Mouse (Mus musculus): Measurements from ENCODE around the gene Foxp1. TPM values are rescaled to one million over a fixed set of nuclear protein-coding genes. Genes with fewer than 3 reads are reported as not detected.

The Foxp1 gene
- polyA plus RNA-seq, 1 experiment from 2014 or later = 66.8 TPM

GRCm38 (mm10) chr6:99073303-99074271 is 448.9 kb downstream of the Foxp1 start:
- H3K4me3 ChIP-seq = no peak overlapping the region
- ATAC-seq (replicated peaks; ENCODE audit: insufficient number of reproducible peaks, insufficient read depth, low FRiP score, low read depth) = no peak
- H3K36me3 ChIP-seq = peaks cover 26% of the 10 kb centered on the region
- H3K4me2 ChIP-seq = no peak overlapping the region
- no peaks in the 10 kb centered on the region; the same call in 1 of the 2 replicates for H3K9me3 ChIP-seq (replicated peaks)
- H3K27me3 ChIP-seq = no peaks in the 10 kb centered on the region
- no peak overlapping the region for H3K9ac ChIP-seq
- H3K27ac ChIP-seq = no peak overlapping the region
- 90% methylated on average over 9 of the region's 9 CpGs for WGBS
- H3K4me1 ChIP-seq (replicated peaks) = no peaks in the 10 kb centered on the region

GRCm38 (mm10) chr6:99070710-99071109 is 451.8 kb downstream of the Foxp1 start:
- Histone ChIP-seq H3K9ac (no peak overlapping the region), H3K9me3 (replicated peaks) (no peaks in the 10 kb centered on the region; the same call in 1 of the 2 replicates), H3K4me1 (replicated peaks) (peaks cover 12% of the 10 kb centered on the region), H3K27me3 (no peaks in the 10 kb centered on the region), H3K36me3 (peaks cover 24% of the 10 kb centered on the region), H3K4me2 (no peak overlapping the region), H3K27ac (no peak overlapping the region), H3K4me3 (no peak overlapping the region)
- ATAC-seq (replicated peaks; ENCODE audit: insufficient number of reproducible peaks, insufficient read depth, low FRiP score, low read depth) = no peak
- WGBS = 62% methylated on average over 5 of the region's 5 CpGs

GRCm38 (mm10) chr6:99069726-99070125 is 452.8 kb downstream of the Foxp1 start:
- no peak overlapping the region for H3K4me3 ChIP-seq
- WGBS = 95% methylated on average over 1 of the region's 1 CpGs
- ATAC-seq (replicated peaks; ENCODE audit: insufficient number of reproducible peaks, insufficient read depth, low FRiP score, low read depth) = no peak
- H3K9me3 ChIP-seq (replicated peaks) = no peaks in the 10 kb centered on the region; the same call in 1 of the 2 replicates
- peaks cover 15% of the 10 kb centered on the region for H3K36me3 ChIP-seq
- peaks cover 19% of the 10 kb centered on the region for H3K4me1 ChIP-seq (replicated peaks)
- H3K27ac ChIP-seq = no peak overlapping the region
- no peak overlapping the region for H3K4me2 ChIP-seq
- no peaks in the 10 kb centered on the region for H3K27me3 ChIP-seq
- H3K9ac ChIP-seq = no peak overlapping the region

- ATAC-seq (replicated peaks; ENCODE audit: insufficient number of reproducible peaks, insufficient read depth, low FRiP score, low read depth) = peak; percentile 85
- H3K4me1 ChIP-seq (replicated peaks) = peaks cover 35% of the 10 kb centered on the region
- H3K9me3 ChIP-seq (replicated peaks) = no peaks in the 10 kb centered on the region
- H3K36me3 ChIP-seq = peaks cover 7% of the 10 kb centered on the region; the same call in 1 of the 2 replicates
- peak overlapping the region; percentile 62 for H3K27ac ChIP-seq
- H3K4me2 ChIP-seq = no peak overlapping the region
- H3K9ac ChIP-seq = no peak overlapping the region
- 41% methylated on average over 9 of the region's 9 CpGs for WGBS
- H3K4me3 ChIP-seq = no peak overlapping the region
- H3K27me3 ChIP-seq = no peaks in the 10 kb centered on the region
These were observed 456.8 kb downstream of the Foxp1 start for GRCm38 (mm10) chr6:99065569-99066353.

GRCm38 (mm10) chr6:99063982-99064484 is 458.5 kb downstream of the Foxp1 start:
- Histone ChIP-seq H3K27ac (peak overlapping the region; percentile 24), H3K27me3 (no peaks in the 10 kb centered on the region), H3K4me1 (replicated peaks) (peaks cover 35% of the 10 kb centered on the region), H3K36me3 (no peaks in the 10 kb centered on the region), H3K9ac (no peak overlapping the region), H3K4me2 (no peak overlapping the region), H3K4me3 (no peak overlapping the region), H3K9me3 (replicated peaks) (no peaks in the 10 kb centered on the region)
- ATAC-seq (replicated peaks; ENCODE audit: insufficient number of reproducible peaks, insufficient read depth, low FRiP score, low read depth) = no peak
- WGBS = 72% methylated on average over 10 of the region's 10 CpGs

GRCm38 (mm10) chr6:99062931-99063330 is 459.6 kb downstream of the Foxp1 start:
- H3K4me3 ChIP-seq = no peak overlapping the region
- WGBS = 72% methylated on average over 8 of the region's 8 CpGs
- H3K4me1 ChIP-seq (replicated peaks) = peaks cover 43% of the 10 kb centered on the region
- ATAC-seq (replicated peaks; ENCODE audit: insufficient number of reproducible peaks, insufficient read depth, low FRiP score, low read depth) = no peak
- H3K9me3 ChIP-seq (replicated peaks) = no peaks in the 10 kb centered on the region
- H3K36me3 ChIP-seq = no peaks in the 10 kb centered on the region
- H3K4me2 ChIP-seq = no peak overlapping the region
- H3K9ac ChIP-seq = no peak overlapping the region
- no peak overlapping the region for H3K27ac ChIP-seq
- H3K27me3 ChIP-seq = no peaks in the 10 kb centered on the region

- no peaks in the 10 kb centered on the region for H3K36me3 ChIP-seq
- peaks cover 21% of the 10 kb centered on the region for H3K4me1 ChIP-seq (replicated peaks)
- H3K9me3 ChIP-seq (replicated peaks) = no peaks in the 10 kb centered on the region
- H3K4me2 ChIP-seq = no peak overlapping the region
- no peaks in the 10 kb centered on the region for H3K27me3 ChIP-seq
- no peak overlapping the region for H3K4me3 ChIP-seq
- H3K9ac ChIP-seq = no peak overlapping the region
- 31% methylated on average over 3 of the region's 3 CpGs for WGBS
- no peak; the same call in 1 of the 2 replicates for ATAC-seq (replicated peaks; ENCODE audit: insufficient number of reproducible peaks, insufficient read depth, low FRiP score, low read depth)
- no peak overlapping the region for H3K27ac ChIP-seq
These were observed 463.8 kb downstream of the Foxp1 start for GRCm38 (mm10) chr6:99058688-99059087.

GRCm38 (mm10) chr6:99057113-99057553 is 465.4 kb downstream of the Foxp1 start:
- peaks cover 9% of the 10 kb centered on the region for H3K4me1 ChIP-seq (replicated peaks)
- H3K27me3 ChIP-seq = no peaks in the 10 kb centered on the region
- no peak overlapping the region for H3K4me2 ChIP-seq
- 82% methylated on average over 4 of the region's 4 CpGs for WGBS
- H3K9ac ChIP-seq = no peak overlapping the region
- no peaks in the 10 kb centered on the region for H3K36me3 ChIP-seq
- no peak for ATAC-seq (replicated peaks; ENCODE audit: insufficient number of reproducible peaks, insufficient read depth, low FRiP score, low read depth)
- no peak overlapping the region for H3K4me3 ChIP-seq
- no peak overlapping the region for H3K27ac ChIP-seq
- H3K9me3 ChIP-seq (replicated peaks) = no peaks in the 10 kb centered on the region

- H3K9me3 ChIP-seq (replicated peaks) = no peaks in the 10 kb centered on the region
- no peak for ATAC-seq (replicated peaks; ENCODE audit: insufficient number of reproducible peaks, insufficient read depth, low FRiP score, low read depth)
- no peak overlapping the region for H3K4me3 ChIP-seq
- H3K36me3 ChIP-seq = no peaks in the 10 kb centered on the region
- no peak overlapping the region for H3K4me2 ChIP-seq
- H3K9ac ChIP-seq = no peak overlapping the region
- peaks cover 9% of the 10 kb centered on the region for H3K4me1 ChIP-seq (replicated peaks)
- H3K27ac ChIP-seq = no peak overlapping the region
- H3K27me3 ChIP-seq = no peaks in the 10 kb centered on the region
- 68% methylated on average over 2 of the region's 2 CpGs for WGBS
These were observed 466.1 kb downstream of the Foxp1 start for GRCm38 (mm10) chr6:99056379-99056778.

GRCm38 (mm10) chr6:99053998-99054397 is 468.5 kb downstream of the Foxp1 start:
- H3K4me3 ChIP-seq = no peak overlapping the region
- no peak overlapping the region for H3K27ac ChIP-seq
- H3K9ac ChIP-seq = no peak overlapping the region
- no peaks in the 10 kb centered on the region for H3K27me3 ChIP-seq
- H3K36me3 ChIP-seq = no peaks in the 10 kb centered on the region
- WGBS = 94% methylated on average over 2 of the region's 2 CpGs
- H3K4me2 ChIP-seq = no peak overlapping the region
- no peaks in the 10 kb centered on the region for H3K9me3 ChIP-seq (replicated peaks)
- H3K4me1 ChIP-seq (replicated peaks) = peaks cover 9% of the 10 kb centered on the region
- ATAC-seq (replicated peaks; ENCODE audit: insufficient number of reproducible peaks, insufficient read depth, low FRiP score, low read depth) = no peak

- no peak overlapping the region for H3K4me3 ChIP-seq
- no peak for ATAC-seq (replicated peaks; ENCODE audit: insufficient number of reproducible peaks, insufficient read depth, low FRiP score, low read depth)
- 58% methylated on average over 7 of the region's 7 CpGs for WGBS
These were observed 469.4 kb downstream of the Foxp1 start for GRCm38 (mm10) chr6:99053111-99053510.

More at GRCm38 (mm10) chr6:99053111-99053510, 469.4 kb downstream of the Foxp1 start:
- Histone ChIP-seq H3K4me1 (replicated peaks) (0 out of 2 replicates have a peak, but pooled peaks cover 3% of the 10 kb centered on the region), H3K27ac (no peak overlapping the region), H3K4me2 (no peak overlapping the region), H3K36me3 (no peaks in the 10 kb centered on the region), H3K27me3 (no peaks in the 10 kb centered on the region), H3K9me3 (replicated peaks) (no peaks in the 10 kb centered on the region), H3K9ac (no peak overlapping the region)
